Mouse (Mus musculus) heart, adult 2 months (tissue): ENCODE measurements at regions not wholly inside any gene's neighbourhood (a gene's known extent, or its start where the extent isn't known, plus 50 kb on each side); places are given as distances from the start of the nearest gene placed in this dataset.
A peak's percentile ranks its signal among the peaks of the same experiment; 100 is the strongest.

Source experiments
- DNase-seq, 2 experiments: peaks; one replicate each; pipeline ENCODE4 v3.0.0; 2021
- H3K27ac ChIP-seq: fragments of 200-600 bp; 2 replicates; pipeline ENCODE4 v1.8.1; 2022
- H3K27me3 ChIP-seq: fragments of 200-500 bp; 2 replicates; pipeline ENCODE4 v1.6.1; 2012; ENCODE audit warnings: mild to moderate bottlenecking, low read length, inconsistent platforms, mixed read lengths; ENCODE audit not compliant: control insufficient read depth, insufficient read depth
- H3K36me3 ChIP-seq: fragments of 200-500 bp; 2 replicates; pipeline ENCODE4 v1.6.1; 2012; ENCODE audit warnings: low read length, inconsistent platforms; ENCODE audit not compliant: control insufficient read depth, insufficient read depth
- H3K4me1 ChIP-seq: fragments of 200-500 bp; 2 replicates; pipeline ENCODE4 v1.6.1; 2011; ENCODE audit warnings: low read length; ENCODE audit not compliant: control insufficient read depth, insufficient read depth
- H3K4me3 ChIP-seq: fragments of 200-600 bp; 2 replicates; pipeline ENCODE4 v1.8.1; 2022
- H3K79me2 ChIP-seq: fragments of 200-500 bp; replicated peaks from 2 replicates; pipeline ENCODE4 v1.6.1; 2012; ENCODE audit warnings: mild to moderate bottlenecking, inconsistent platforms, low read length, moderate library complexity, mixed read lengths; ENCODE audit not compliant: control insufficient read depth, insufficient read depth
- H3K9ac ChIP-seq: fragments of 200-500 bp; 2 replicates; pipeline ENCODE4 v1.6.1; 2012; ENCODE audit warnings: low read depth, mild to moderate bottlenecking, control low read depth, inconsistent platforms, low read length, mixed read lengths
- CTCF ChIP-seq: fragments of 200-600 bp; IDR thresholded peaks from 2 replicates; pipeline ENCODE4 v1.8.1; 2022; ENCODE audit warnings: antibody characterized with exemption, mild to moderate bottlenecking, moderate library complexity
- EP300 ChIP-seq: fragments of 200-500 bp; IDR thresholded peaks from 2 replicates; pipeline ENCODE4 v1.6.1; 2011; ENCODE audit warnings: low read depth, low read length, control low read depth; ENCODE audit not compliant: insufficient read depth
- POLR2A ChIP-seq: fragments of 200-500 bp; IDR thresholded peaks from 2 replicates; pipeline ENCODE4 v1.6.1; 2011; ENCODE audit warnings: mild to moderate bottlenecking, low read depth, low read length, control low read depth; ENCODE audit not compliant: insufficient read depth
- WGBS: fragments of 180-500 bp; shearing (Covaris S2); methylation state at CpG from one replicate; pipeline ENCODE4 v1.1.7; 2018; 5-methylcytosine and 5-hydroxymethylcytosine counted together
- intact Hi-C: fragments of 180-260 bp; cut with DNase I; formaldehyde crosslinking; loops from one replicate; pipeline ENCODE4 v1.15.1; 2025

- WGBS = 69% methylated on average over 5 of the region's 5 CpGs
- Histone ChIP-seq H3K9ac (no peak overlapping the region), H3K4me3 (no peak overlapping the region), H3K27ac (no peak overlapping the region), H3K27me3 (no peaks in the 10 kb centered on the region), H3K4me1 (peaks cover 8% of the 10 kb centered on the region), H3K36me3 (peaks cover 18% of the 10 kb centered on the region), H3K79me2 (no peaks in the 10 kb centered on the region)
- no peak for TF ChIP-seq EP300
- intact Hi-C loops = loop anchor here (1.0 kb wide), 1 partner anchor 13 kb away; no protein-coding TSS in a partner anchor
- no peak for DNase-seq
These were observed 146.7 kb downstream of the Plk2 start for GRCm38 (mm10) chr13:110541288-110542148.

- TF ChIP-seq POLR2A (no peak), EP300 (no peak), CTCF (no peak)
- H3K4me1 ChIP-seq = peaks cover 8% of the 10 kb centered on the region
- DNase-seq = no peak
- no peaks in the 10 kb centered on the region for H3K27me3 ChIP-seq
- H3K4me3 ChIP-seq = no peak overlapping the region
- H3K36me3 ChIP-seq = peaks cover 16% of the 10 kb centered on the region
- H3K79me2 ChIP-seq = no peaks in the 10 kb centered on the region
- 97% methylated on average over 5 of the region's 5 CpGs for WGBS
- H3K27ac ChIP-seq = no peak overlapping the region
- no peak overlapping the region for H3K9ac ChIP-seq
- intact Hi-C loops = no loop called here
These were observed 147.6 kb downstream of the Plk2 start for GRCm38 (mm10) chr13:110542303-110543065.

GRCm38 (mm10) chr13:110545454-110545853 lies 150.6 kb downstream of the Plk2 start:
- Histone ChIP-seq H3K27ac (peak overlapping the region; percentile 40), H3K36me3 (peaks cover 5% of the 10 kb centered on the region; the same call in 1 of the 2 replicates), H3K4me1 (peaks cover 2% of the 10 kb centered on the region), H3K9ac (no peak overlapping the region), H3K79me2 (no peaks in the 10 kb centered on the region), H3K4me3 (no peak overlapping the region), H3K27me3 (no peaks in the 10 kb centered on the region)
- 22% methylated on average over 6 of the region's 6 CpGs for WGBS
- intact Hi-C loops = no loop called here
- DNase-seq = peak in 1 of 2 experiments; percentile 24
- no peak for TF ChIP-seq POLR2A
- TF ChIP-seq EP300 = no peak
- no peak for TF ChIP-seq CTCF

GRCm38 (mm10) chr13:110555529-110556319 lies 160.9 kb downstream of the Plk2 start:
- H3K4me1 ChIP-seq = peaks cover 13% of the 10 kb centered on the region
- no peak for DNase-seq
- H3K9ac ChIP-seq = no peak overlapping the region
- H3K27ac ChIP-seq = peak overlapping the region; percentile 67
- intact Hi-C loops = loop anchor here (2.0 to 5.0 kb wide), 3 partner anchors 17 to 412 kb away; no protein-coding TSS in a partner anchor
- no peak overlapping the region for H3K4me3 ChIP-seq
- H3K79me2 ChIP-seq = no peaks in the 10 kb centered on the region
- H3K27me3 ChIP-seq = no peaks in the 10 kb centered on the region
- H3K36me3 ChIP-seq = peaks cover 2% of the 10 kb centered on the region; the same call in 1 of the 2 replicates
- no peak for TF ChIP-seq CTCF
- TF ChIP-seq POLR2A = no peak
- no peak for TF ChIP-seq EP300
- WGBS = 61% methylated on average over 7 of the region's 7 CpGs

- Histone ChIP-seq H3K36me3 (peaks cover 3% of the 10 kb centered on the region; the same call in 1 of the 2 replicates), H3K27me3 (no peaks in the 10 kb centered on the region), H3K4me3 (no peak overlapping the region), H3K79me2 (no peaks in the 10 kb centered on the region), H3K9ac (no peak overlapping the region), H3K4me1 (peaks cover 13% of the 10 kb centered on the region), H3K27ac (peak overlapping the region; percentile 51)
- 51% methylated on average over 9 of the region's 9 CpGs for WGBS
- intact Hi-C loops = loop anchor here (5.0 kb wide), 2 partner anchors 136 to 411 kb away; no protein-coding TSS in a partner anchor
- TF ChIP-seq CTCF (no peak), EP300 (no peak), POLR2A (no peak)
- no peak for DNase-seq
These were observed 161.7 kb downstream of the Plk2 start for GRCm38 (mm10) chr13:110556355-110557095.
